Mouse (Mus musculus): Measurements from ENCODE around the gene Prr36. TPM values are rescaled to one million over a fixed set of nuclear protein-coding genes. Genes with fewer than 3 reads are reported as not detected.

Gene Prr36
- polyA plus RNA-seq, 1 experiment from 2014 or later = 0.47 TPM

DNA sequence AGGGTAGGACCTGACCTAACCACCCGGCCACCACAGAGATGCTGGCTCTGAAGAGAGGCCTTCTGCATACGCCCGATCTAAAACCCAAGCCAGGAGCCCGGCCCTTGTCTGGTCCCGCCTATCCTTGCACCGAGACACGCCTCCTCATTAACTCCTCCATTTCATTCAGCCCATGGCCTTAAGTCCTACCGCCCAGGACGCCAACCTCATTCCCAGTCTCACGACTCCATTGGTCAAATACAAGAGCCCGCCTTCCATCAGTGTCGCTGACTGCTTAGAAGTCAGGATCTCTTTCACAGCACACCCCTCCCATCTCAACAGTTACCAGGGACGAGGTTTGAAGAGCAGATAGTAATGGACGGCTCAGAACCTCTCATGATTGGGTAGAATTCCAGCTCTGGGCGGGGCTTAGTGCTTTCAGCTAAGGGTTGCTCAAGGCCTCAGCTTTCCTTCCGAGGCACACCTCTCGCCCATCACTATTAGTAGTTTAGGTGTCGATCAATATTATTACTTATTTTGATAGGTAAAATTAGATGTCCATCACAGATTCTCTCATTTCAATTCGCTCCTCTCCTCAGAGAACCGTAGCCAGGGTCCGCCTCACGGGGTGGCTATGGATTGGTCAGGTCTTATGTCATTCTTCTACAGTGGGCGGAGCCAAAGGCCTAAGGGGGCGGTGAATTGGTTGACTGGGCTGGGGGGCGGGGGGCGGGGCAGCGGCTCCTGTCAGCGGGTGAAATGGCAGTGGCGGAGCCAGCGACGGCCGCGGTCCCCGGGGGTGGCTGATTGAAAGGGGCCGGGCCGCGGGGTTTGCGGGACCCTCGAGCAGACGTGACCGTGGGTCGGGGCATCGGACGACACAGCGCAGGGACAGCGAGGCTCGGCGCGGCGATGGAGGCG lies 51.2 kb downstream of the Prr36 start, which contains the start of gene Evi5l:
Gene Evi5l (plus strand): TSS at position 716 of the 900 bp plus-strand sequence.
- no peaks in the 10 kb centered on the region for H3K27me3 ChIP-seq (ENCODE audit: control insufficient read depth, insufficient read depth, low read depth, low read length)
- H3K4me1 ChIP-seq (ENCODE audit: control insufficient read depth, low read depth, low read length) = peaks cover 13% of the 10 kb centered on the region
- H3K9ac ChIP-seq (ENCODE audit: low read depth, low read length) = peak within 1 kb of the TSS; percentile 82
- no peaks in the 10 kb centered on the region for H3K9me3 ChIP-seq (replicated peaks; ENCODE audit: control insufficient read depth, low read length)
- peak within 1 kb of the TSS; percentile 79 for H3K4me3 ChIP-seq (ENCODE audit: low read depth, low read length)
- no peaks in the 10 kb centered on the region for H3K36me3 ChIP-seq (ENCODE audit: control insufficient read depth, insufficient read depth)
- peak within 1 kb of the TSS; percentile 93 for H3K4me2 ChIP-seq (ENCODE audit: low read depth, low read length)
- ATAC-seq (ENCODE audit: low read depth) = peak; percentile 91
- peak within 1 kb of the TSS; percentile 76 for H3K27ac ChIP-seq (ENCODE audit: low read length)
- under 1% methylated on average over 51 of the region's 51 CpGs for WGBS (ENCODE audit: insufficient replicate concordance)

DNA sequence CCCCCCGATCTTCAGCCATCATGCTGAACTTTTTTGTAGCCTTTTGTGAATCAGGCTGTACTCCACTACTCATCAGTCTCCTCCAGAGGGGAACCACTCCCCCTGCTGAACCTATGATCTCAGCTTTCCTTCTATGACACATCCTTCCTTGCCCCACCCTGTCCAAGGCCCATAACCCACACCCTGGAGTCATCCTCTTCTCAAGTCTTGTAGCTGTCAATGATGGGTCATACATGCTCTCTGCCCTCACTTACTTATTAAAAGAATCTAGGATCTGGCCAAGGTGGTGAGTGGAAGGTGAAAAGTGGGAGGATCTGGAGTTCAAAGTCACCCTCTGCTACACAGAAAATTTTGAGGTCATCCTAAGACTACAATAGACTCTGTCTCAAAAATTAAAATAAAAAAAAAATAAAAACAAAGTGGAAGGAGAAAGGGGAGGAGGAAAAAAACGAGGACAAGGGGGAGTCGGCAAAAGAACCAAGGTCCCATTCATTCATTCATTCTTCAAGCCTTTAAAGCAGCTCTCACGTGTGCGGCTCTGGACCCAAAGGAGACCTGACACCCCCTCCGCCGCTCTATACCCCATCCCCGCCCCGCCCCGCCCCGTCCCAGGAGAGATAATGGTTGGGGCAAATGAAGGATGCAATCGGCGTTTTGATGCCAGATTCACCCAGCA lies 51.9 kb downstream of the Prr36 start:
- Histone ChIP-seq H3K4me3 (ENCODE audit: low read depth, low read length) (peak overlapping the region; percentile 79), H3K4me2 (ENCODE audit: low read depth, low read length) (peak overlapping the region; percentile 93), H3K36me3 (ENCODE audit: control insufficient read depth, insufficient read depth) (no peaks in the 10 kb centered on the region), H3K27me3 (ENCODE audit: control insufficient read depth, insufficient read depth, low read depth, low read length) (no peaks in the 10 kb centered on the region), H3K9ac (ENCODE audit: low read depth, low read length) (peak overlapping the region; percentile 64), H3K27ac (ENCODE audit: low read length) (peak overlapping the region; percentile 76), H3K9me3 (replicated peaks; ENCODE audit: control insufficient read depth, low read length) (no peaks in the 10 kb centered on the region), H3K4me1 (ENCODE audit: control insufficient read depth, low read depth, low read length) (peaks cover 13% of the 10 kb centered on the region)
- no peak for ATAC-seq (ENCODE audit: low read depth)
- WGBS (ENCODE audit: insufficient replicate concordance) = 5% methylated on average over 13 of the region's 13 CpGs

DNA sequence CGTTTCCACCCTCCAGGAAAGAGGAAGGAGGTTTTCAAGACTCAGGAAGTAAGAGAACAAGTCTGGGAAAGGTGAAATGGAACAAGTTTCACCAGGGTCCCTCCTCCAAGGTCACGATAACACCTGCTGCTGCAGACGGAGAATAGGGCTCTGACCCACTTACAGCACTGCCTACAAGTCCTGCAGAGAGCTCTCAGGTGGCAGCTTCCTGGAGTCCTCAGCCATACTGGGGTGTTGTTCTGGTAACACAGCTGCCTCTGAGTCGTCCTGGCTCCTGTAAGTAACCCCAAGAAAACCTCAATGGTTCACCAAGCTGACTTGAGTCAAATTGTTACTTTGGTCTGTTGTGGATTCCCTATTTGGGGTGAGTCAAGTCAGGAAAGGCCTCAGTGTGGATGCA lies 54.5 kb downstream of the Prr36 start:
- H3K4me3 ChIP-seq (ENCODE audit: low read depth, low read length) = no peak overlapping the region
- H3K4me2 ChIP-seq (ENCODE audit: low read depth, low read length) = no peak overlapping the region
- 30% methylated on average over 4 of the region's 4 CpGs for WGBS (ENCODE audit: insufficient replicate concordance)
- no peak for ATAC-seq (ENCODE audit: low read depth)
- H3K9ac ChIP-seq (ENCODE audit: low read depth, low read length) = no peak overlapping the region
- no peaks in the 10 kb centered on the region for H3K9me3 ChIP-seq (replicated peaks; ENCODE audit: control insufficient read depth, low read length)
- H3K27ac ChIP-seq (ENCODE audit: low read length) = no peak overlapping the region
- H3K27me3 ChIP-seq (ENCODE audit: control insufficient read depth, insufficient read depth, low read depth, low read length) = no peaks in the 10 kb centered on the region
- peaks cover 10% of the 10 kb centered on the region for H3K4me1 ChIP-seq (ENCODE audit: control insufficient read depth, low read depth, low read length)
- no peaks in the 10 kb centered on the region for H3K36me3 ChIP-seq (ENCODE audit: control insufficient read depth, insufficient read depth)

Other genes with a start within 250 kb of the Prr36 start
- gene Cd209f, start 111.6 kb downstream of the Prr36 start, polyA plus RNA-seq (2015; fragmentation: Nextera tagmentation; extraction: Ambion mirVana) = 2.5 and 3.3 TPM in 2 replicates
- gene Cd209g, start 83.4 kb downstream of the Prr36 start, polyA plus RNA-seq (2015; fragmentation: Nextera tagmentation; extraction: Ambion mirVana) = 0.12 and 0.21 TPM in 2 replicates
- 5.7 and 6.0 TPM in 2 replicates for gene Evi5l, start 50.9 kb downstream of the Prr36 start, polyA plus RNA-seq (2015; fragmentation: Nextera tagmentation; extraction: Ambion mirVana)
- 0.30 and 0.38 TPM in 2 replicates for gene Lrrc8e, start 9.4 kb upstream of the Prr36 start, polyA plus RNA-seq (2015; fragmentation: Nextera tagmentation; extraction: Ambion mirVana)
- 8.6 and 9.5 TPM in 2 replicates for gene Map2k7, start 21.3 kb upstream of the Prr36 start, polyA plus RNA-seq (2015; fragmentation: Nextera tagmentation; extraction: Ambion mirVana)
- gene Gm49320, start 21.4 kb upstream of the Prr36 start, polyA plus RNA-seq (2015; fragmentation: Nextera tagmentation; extraction: Ambion mirVana) = not detected in 2 replicates
- 0.82 and 1.1 TPM in 2 replicates for gene Tgfbr3l, start 30.8 kb upstream of the Prr36 start, polyA plus RNA-seq (2015; fragmentation: Nextera tagmentation; extraction: Ambion mirVana)
- gene Snapc2, start 35.6 kb upstream of the Prr36 start, polyA plus RNA-seq (2015; fragmentation: Nextera tagmentation; extraction: Ambion mirVana) = 14.0 and 14.1 TPM in 2 replicates
- 1.3 and 1.5 TPM in 2 replicates for gene Ctxn1, start 41.8 kb upstream of the Prr36 start, polyA plus RNA-seq (2015; fragmentation: Nextera tagmentation; extraction: Ambion mirVana)
- gene Timm44, start 58.5 kb upstream of the Prr36 start, polyA plus RNA-seq (2015; fragmentation: Nextera tagmentation; extraction: Ambion mirVana) = 28.3 and 30.0 TPM in 2 replicates
- 5.3 and 6.5 TPM in 2 replicates for gene Ccl25, start 107.8 kb upstream of the Prr36 start, polyA plus RNA-seq (2015; fragmentation: Nextera tagmentation; extraction: Ambion mirVana)
- gene Elavl1, start 108.0 kb upstream of the Prr36 start, polyA plus RNA-seq (2015; fragmentation: Nextera tagmentation; extraction: Ambion mirVana) = 80.1 and 85.0 TPM in 2 replicates

All from liver, embryonic 16.5 days (tissue).